Mouse (Mus musculus) layer of hippocampus, postnatal 14 days (tissue): ENCODE results near the gene Dnajb13. TPM values are rescaled to one million over a fixed set of nuclear protein-coding genes. Genes with fewer than 3 reads are reported as not detected.

Source experiments
- DNase-seq, 2 experiments: peaks; one replicate each; pipeline ENCODE4 v3.0.0; 2021 to 2022; ENCODE audit warnings: low spot score in 2 of 2, mixed read lengths in 1 of 2
- long read RNA-seq, 2 experiments: library from polyadenylated mRNA; stranded (forward); transcript quantifications; one replicate each; pipeline ENCODE4 v2.0.0; 2021
- total RNA-seq, 2 experiments: library from RNA; stranded (reverse); gene quantifications; 2 replicates each; pipeline ENCODE4 v1.2.3; 2021

Dnajb13 gene
- 1 to 10 TPM in 1 of 2 experiments, under 1 TPM in 1; 0.62 to 1.0 TPM for total RNA-seq
- long read RNA-seq, experiment 1, result 0 reads
- long read RNA-seq, experiment 2, result 0 reads

- DNase-seq, result no peak
These were observed at the start of gene Dnajb13 for GRCm38 (mm10) chr7:100514573-100514972. Dnajb13 (minus strand) TSS chr7:100514960.

GRCm38 (mm10) chr7:100561861-100562587 lies 47.3 kb upstream of the Dnajb13 start:
- no peak for DNase-seq

GRCm38 (mm10) chr7:100559331-100559730 lies 44.6 kb upstream of the Dnajb13 start:
- DNase-seq, result no peak

GRCm38 (mm10) chr7:100557241-100557640 lies 42.5 kb upstream of the Dnajb13 start:
- DNase-seq, result no peak

- peak; percentile 69 to 80 for DNase-seq
These were observed 40.7 kb upstream of the Dnajb13 start for GRCm38 (mm10) chr7:100555431-100555951.

GRCm38 (mm10) chr7:100554939-100555338 lies 40.2 kb upstream of the Dnajb13 start:
- peak in 1 of 2 experiments; percentile 18 for DNase-seq

GRCm38 (mm10) chr7:100550338-100551007 lies 35.7 kb upstream of the Dnajb13 start:
- DNase-seq, result peak in 1 of 2 experiments; percentile 48

GRCm38 (mm10) chr7:100549796-100550195 lies 35.0 kb upstream of the Dnajb13 start:
- DNase-seq, result no peak

GRCm38 (mm10) chr7:100547631-100548030 lies 32.9 kb upstream of the Dnajb13 start:
- no peak for DNase-seq

- no peak for DNase-seq
These were observed 29.7 kb upstream of the Dnajb13 start for GRCm38 (mm10) chr7:100544437-100544836.

- DNase-seq, result no peak
These were observed 24.8 kb upstream of the Dnajb13 start for GRCm38 (mm10) chr7:100539516-100539915.

GRCm38 (mm10) chr7:100537519-100537902 lies 22.8 kb upstream of the Dnajb13 start:
- no peak for DNase-seq

- DNase-seq, result peak; percentile 82 to 91
These were observed 22.2 kb upstream of the Dnajb13 start, which contains the start of gene Coa4 for GRCm38 (mm10) chr7:100536804-100537518. Coa4 (plus strand) TSS chr7:100537071.

GRCm38 (mm10) chr7:100535831-100536230 lies 21.1 kb upstream of the Dnajb13 start:
- DNase-seq, result no peak

- DNase-seq, result no peak
These were observed 19.5 kb upstream of the Dnajb13 start for GRCm38 (mm10) chr7:100534216-100534615.

- no peak for DNase-seq
These were observed 18.7 kb upstream of the Dnajb13 start for GRCm38 (mm10) chr7:100533503-100533902.

- no peak for DNase-seq
These were observed 16.0 kb upstream of the Dnajb13 start for GRCm38 (mm10) chr7:100530766-100531165.

GRCm38 (mm10) chr7:100524669-100525068 lies 9.9 kb upstream of the Dnajb13 start:
- no peak for DNase-seq

- no peak for DNase-seq
These were observed 7.5 kb upstream of the Dnajb13 start for GRCm38 (mm10) chr7:100522222-100522621.

GRCm38 (mm10) chr7:100520663-100521285 lies 6.0 kb upstream of the Dnajb13 start:
- peak; percentile 76 to 85 for DNase-seq

- no peak for DNase-seq
These were observed 5.4 kb upstream of the Dnajb13 start for GRCm38 (mm10) chr7:100520204-100520603.
